Mouse (Mus musculus) cerebellum, adult 11 months (tissue): ENCODE data around the gene Tmem161b.
"Not testable (repeated sequence)": the region's sequence is repeated elsewhere in the genome, so short reads cannot be mapped to it uniquely, and the experiment has no call there.

Source experiments
- DNase-seq: peaks from one replicate; pipeline ENCODE4 v3.0.0; 2022

Gene Tmem161b

GRCm38 (mm10) chr13:84221820-84222681 lies at the start of gene Tmem161b:
Gene Tmem161b (plus strand): TSS chr13:84222296.
- peak; percentile 89 for DNase-seq

GRCm38 (mm10) chr13:84185835-84186234 lies 36.3 kb upstream of the Tmem161b start:
- not testable (repeated sequence) for DNase-seq

GRCm38 (mm10) chr13:84192723-84193122 lies 29.4 kb upstream of the Tmem161b start:
- DNase-seq: no peak

GRCm38 (mm10) chr13:84222682-84222992 lies 541 bp downstream of the Tmem161b start:
- no peak for DNase-seq

GRCm38 (mm10) chr13:84223018-84223417 lies 922 bp downstream of the Tmem161b start:
- DNase-seq: no peak

- no peak for DNase-seq
These were observed 11.9 kb downstream of the Tmem161b start for GRCm38 (mm10) chr13:84234019-84234418.

- DNase-seq: no peak
These were observed 14.7 kb downstream of the Tmem161b start for GRCm38 (mm10) chr13:84236768-84237167.

GRCm38 (mm10) chr13:84238184-84238583 lies 16.1 kb downstream of the Tmem161b start:
- DNase-seq: no peak

DNA sequence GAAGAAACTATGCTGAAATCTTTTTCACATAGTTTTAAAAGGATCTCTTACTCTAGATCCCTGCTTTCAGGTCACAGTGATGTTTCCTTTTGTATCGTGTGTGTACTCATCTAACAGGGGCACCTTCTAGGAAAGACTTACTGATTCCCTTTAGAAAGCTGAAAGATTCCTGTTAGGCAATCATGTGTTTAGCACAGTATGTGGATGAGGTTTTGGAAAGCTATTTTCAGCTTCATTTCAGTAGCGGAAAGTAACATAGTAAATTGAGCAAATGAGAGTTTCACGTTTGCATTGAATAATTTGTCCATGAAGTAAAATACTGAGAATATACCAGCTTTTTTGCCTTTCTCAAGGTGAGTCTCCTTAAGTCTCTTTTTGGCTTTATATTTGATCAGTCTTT lies 26.0 kb downstream of the Tmem161b start:
- DNase-seq: no peak

DNA sequence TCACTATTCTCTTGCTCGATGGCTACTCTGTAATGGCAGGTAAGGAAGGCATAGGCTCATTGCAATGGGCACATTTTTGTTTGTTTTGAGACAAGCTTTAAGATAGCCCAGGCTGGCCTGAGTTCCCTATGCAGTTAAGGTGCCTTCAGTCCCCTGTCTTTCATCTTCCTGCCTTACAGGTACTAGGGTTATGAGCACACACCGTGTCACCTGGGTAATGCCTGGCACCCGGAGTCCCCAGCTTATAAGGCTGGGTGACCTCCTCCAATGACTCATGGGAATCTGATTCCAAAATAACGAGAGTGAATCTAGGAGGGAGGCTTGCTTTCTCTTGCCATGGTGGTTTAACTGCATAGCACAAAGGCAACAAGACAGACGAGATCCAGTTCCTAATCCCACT lies 29.2 kb downstream of the Tmem161b start:
- DNase-seq: no peak

GRCm38 (mm10) chr13:84255047-84255446 lies 33.0 kb downstream of the Tmem161b start:
- no peak for DNase-seq

- DNase-seq: not testable (repeated sequence)
These were observed 42.3 kb downstream of the Tmem161b start for GRCm38 (mm10) chr13:84264418-84264817.

- no peak for DNase-seq
These were observed 54.1 kb downstream of the Tmem161b start for GRCm38 (mm10) chr13:84276246-84276645.

- DNase-seq: no peak
These were observed 58.3 kb downstream of the Tmem161b start for GRCm38 (mm10) chr13:84280352-84280751.

GRCm38 (mm10) chr13:84282966-84283365 lies 60.9 kb downstream of the Tmem161b start:
- no peak for DNase-seq

- no peak for DNase-seq
These were observed 62.9 kb downstream of the Tmem161b start for GRCm38 (mm10) chr13:84284764-84285558.

GRCm38 (mm10) chr13:84285559-84285945 lies 63.5 kb downstream of the Tmem161b start:
- DNase-seq: no peak

- DNase-seq: no peak
These were observed 77.5 kb downstream of the Tmem161b start for GRCm38 (mm10) chr13:84299445-84300053.

- DNase-seq: no peak
These were observed 121.2 kb downstream of the Tmem161b start for GRCm38 (mm10) chr13:84343272-84343671.

DNA sequence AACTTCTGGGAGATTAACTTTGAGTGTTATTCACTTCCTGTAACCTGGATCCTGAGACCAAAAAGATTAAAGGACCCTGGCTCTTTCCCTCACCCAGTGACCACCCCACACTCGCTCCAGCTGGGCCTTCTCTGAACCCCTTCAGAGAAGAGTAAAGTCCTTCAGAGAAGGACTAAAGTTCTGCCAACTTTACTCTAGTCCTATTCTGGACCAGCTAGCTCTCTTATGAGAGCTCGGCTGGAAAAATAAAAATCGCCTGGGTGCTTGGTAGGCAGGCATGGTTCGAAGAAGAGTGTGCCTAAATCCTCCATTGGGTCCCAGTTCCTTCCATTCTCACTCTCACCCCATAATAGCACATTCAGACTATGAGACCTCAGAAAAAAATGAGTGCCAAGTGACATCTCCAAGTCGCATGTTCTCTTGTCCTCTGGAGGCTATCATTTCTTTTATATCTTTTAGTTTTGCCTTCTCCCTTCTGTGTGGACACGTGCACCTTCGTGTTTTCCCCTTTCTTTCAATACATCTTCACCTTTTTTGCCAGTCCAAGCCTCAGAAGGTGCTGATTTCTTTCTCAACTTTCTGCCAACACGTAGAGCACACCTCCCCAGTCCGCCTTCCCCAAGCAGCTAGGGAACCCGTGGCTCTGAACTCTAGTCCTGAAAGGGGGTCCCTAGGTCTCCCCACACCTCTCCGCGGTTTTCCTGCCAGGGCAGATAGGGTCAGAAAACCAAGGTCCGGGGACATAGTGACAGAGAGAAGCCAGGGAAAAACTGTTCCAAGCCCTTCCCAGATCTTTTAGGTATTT lies 121.8 kb downstream of the Tmem161b start:
- DNase-seq: peak; percentile 16

DNA sequence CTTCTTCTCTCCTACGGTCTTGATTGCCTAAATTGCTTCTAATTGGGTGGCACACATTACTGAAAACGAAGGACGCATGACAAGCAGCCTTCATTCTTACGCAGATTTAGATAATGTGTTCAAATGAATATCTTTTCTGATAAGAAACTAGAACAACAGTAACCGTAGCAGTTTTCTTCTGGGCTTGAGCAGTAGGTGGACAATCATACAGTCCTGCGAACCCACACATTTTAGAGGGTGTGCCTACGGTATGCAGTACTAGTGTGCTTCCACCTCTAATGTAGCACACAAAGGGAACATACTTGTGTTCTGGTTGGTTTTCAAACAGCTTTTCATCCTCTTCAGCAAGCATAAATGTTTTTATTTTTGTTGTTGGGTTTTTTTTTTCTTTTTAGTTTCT lies 122.6 kb downstream of the Tmem161b start:
- peak; percentile 4 for DNase-seq

DNA sequence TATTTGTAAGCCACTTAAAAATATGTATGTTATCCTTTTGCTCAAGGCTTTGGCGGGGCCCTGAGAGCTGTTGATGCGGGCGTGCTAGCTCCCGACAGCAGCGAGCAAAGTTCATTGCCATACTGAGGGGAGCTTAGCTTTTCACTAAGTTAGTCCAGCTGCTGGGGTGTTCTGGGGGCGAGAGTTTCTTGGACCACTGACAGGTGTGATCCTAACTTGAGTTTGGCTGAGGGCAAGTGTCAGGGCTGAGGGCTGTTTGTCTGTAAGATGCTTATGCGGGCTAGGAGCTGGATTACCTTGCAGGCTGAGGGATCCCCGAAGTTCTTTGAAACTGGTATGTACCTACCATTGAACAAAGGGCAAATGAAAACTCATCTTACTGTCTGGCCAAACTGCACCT lies 123.0 kb downstream of the Tmem161b start:
- DNase-seq: peak; percentile 12
